Mouse (Mus musculus): ENCODE data around the gene Olfr1162. TPM values are rescaled to one million over a fixed set of nuclear protein-coding genes. Genes with fewer than 3 reads are reported as not detected.

Gene Olfr1162
- polyA plus RNA-seq (2017; shearing (Covaris generic)) = not detected

GRCm38 (mm10) chr2:88051029-88051428, at the start of gene Olfr1162:
Olfr1162 (minus strand) TSS chr2:88051129.

GRCm38 (mm10) chr2:88093866-88094265, 42.9 kb upstream of the Olfr1162 start, which contains the start of gene Olfr1164:
Olfr1164 (minus strand) TSS chr2:88093966.

DNA sequence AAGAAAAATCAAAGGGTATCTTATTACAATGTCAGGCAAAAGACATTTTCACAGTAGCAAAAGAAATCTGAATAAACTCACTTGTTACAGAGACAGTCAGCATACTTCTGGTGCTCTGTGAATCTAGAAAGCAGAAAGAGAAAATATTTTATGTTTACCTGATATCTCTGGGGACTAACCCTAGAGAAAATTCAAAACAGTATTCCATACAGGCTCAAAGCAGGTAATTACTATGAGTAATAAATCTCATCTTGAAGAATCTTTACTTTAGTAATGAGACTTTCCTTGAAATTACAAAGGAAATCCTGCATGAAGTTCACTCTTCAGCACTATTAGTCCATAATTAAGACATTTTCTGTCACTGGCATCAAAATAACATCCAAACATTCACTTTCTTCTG, 20.8 kb upstream of the Olfr1162 start, which contains the start of gene Olfr1163:
Gene Olfr1163 (minus strand): TSS at position 101 of the 400 bp plus-strand sequence.

GRCm38 (mm10) chr2:88037599-88037998, 13.3 kb downstream of the Olfr1162 start, which contains the start of gene Olfr73:
Olfr73 (minus strand) TSS chr2:88037699.

DNA sequence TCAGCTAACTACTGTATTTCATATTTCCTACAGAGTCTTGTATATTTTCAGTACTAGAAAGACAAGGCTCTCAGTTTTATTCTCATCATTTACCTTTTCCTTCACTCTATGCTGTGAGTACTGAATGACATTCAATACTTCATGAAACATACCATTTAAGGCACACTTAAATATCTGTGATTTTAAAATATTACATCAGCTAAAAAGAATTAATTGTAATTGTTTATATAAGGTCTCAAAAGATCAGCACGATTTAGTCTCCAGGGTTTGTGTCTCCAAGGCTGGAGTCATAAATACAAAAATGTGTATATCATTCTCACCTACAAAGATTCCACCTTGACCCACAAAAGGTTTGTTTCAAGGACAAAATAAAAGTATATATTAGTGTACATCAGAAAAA, 28.5 kb downstream of the Olfr1162 start, which contains the start of gene Olfr1161:
Gene Olfr1161 (plus strand): TSS at position 301 of the 400 bp plus-strand sequence.

GRCm38 (mm10) chr2:88007515-88008318, 43.2 kb downstream of the Olfr1162 start, which contains the start of gene Olfr1160:
Olfr1160 (minus strand) TSS chr2:88008268.

Other genes with a start within 250 kb of the Olfr1162 start
- gene Olfr1145, start 241.3 kb downstream of the Olfr1162 start, polyA plus RNA-seq (2017; shearing (Covaris generic)) = not detected
- gene Olfr1148, start 220.6 kb downstream of the Olfr1162 start, polyA plus RNA-seq (2017; shearing (Covaris generic)) = under 1 TPM; 0.27 to 0.42 TPM
- gene Olfr1150-ps1, start 207.1 kb downstream of the Olfr1162 start, polyA plus RNA-seq (2017; shearing (Covaris generic)) = not detected
- under 1 TPM in 1 of 2 experiments, not detected in 1; 0.45 TPM for gene Olfr1151, start 195.3 kb downstream of the Olfr1162 start, polyA plus RNA-seq (2017; shearing (Covaris generic))
- gene Olfr1152, start 184.6 kb downstream of the Olfr1162 start, polyA plus RNA-seq (2017; shearing (Covaris generic)) = under 1 TPM in 1 of 2 experiments, not detected in 1; 0.06 TPM
- under 1 TPM in 1 of 2 experiments, not detected in 1; 0.22 TPM for gene Olfr1153, start 156.2 kb downstream of the Olfr1162 start, polyA plus RNA-seq (2017; shearing (Covaris generic))
- under 1 TPM in 1 of 2 experiments, not detected in 1; 0.20 TPM for gene Olfr1154, start 146.0 kb downstream of the Olfr1162 start, polyA plus RNA-seq (2017; shearing (Covaris generic))
- gene Olfr1155, start 106.0 kb downstream of the Olfr1162 start, polyA plus RNA-seq (2017; shearing (Covaris generic)) = not detected
- gene Olfr1156, start 98.0 kb downstream of the Olfr1162 start, polyA plus RNA-seq (2017; shearing (Covaris generic)) = under 1 TPM; 0.06 to 0.07 TPM
- under 1 TPM in 1 of 2 experiments, not detected in 1; 0.08 TPM for gene Olfr1157, start 82.8 kb downstream of the Olfr1162 start, polyA plus RNA-seq (2017; shearing (Covaris generic))
- gene Olfr74, start 76.5 kb downstream of the Olfr1162 start, polyA plus RNA-seq (2017; shearing (Covaris generic)) = not detected
- gene Olfr1158, start 61.0 kb downstream of the Olfr1162 start, polyA plus RNA-seq (2017; shearing (Covaris generic)) = not detected
- not detected for gene Olfr1160, start 42.9 kb downstream of the Olfr1162 start, polyA plus RNA-seq (2017; shearing (Covaris generic))
- under 1 TPM in 1 of 2 experiments, not detected in 1; 0.41 TPM for gene Olfr1161, start 28.4 kb downstream of the Olfr1162 start, polyA plus RNA-seq (2017; shearing (Covaris generic))
- under 1 TPM in 1 of 2 experiments, not detected in 1; 0.11 TPM for gene Olfr73, start 13.4 kb downstream of the Olfr1162 start, polyA plus RNA-seq (2017; shearing (Covaris generic))
- gene Olfr1163, start 20.7 kb upstream of the Olfr1162 start, polyA plus RNA-seq (2017; shearing (Covaris generic)) = not detected
- not detected for gene Olfr1164, start 42.8 kb upstream of the Olfr1162 start, polyA plus RNA-seq (2017; shearing (Covaris generic))
- gene Olfr1166, start 77.1 kb upstream of the Olfr1162 start, polyA plus RNA-seq (2017; shearing (Covaris generic)) = not detected
- not detected for gene Olfr1167, start 104.1 kb upstream of the Olfr1162 start, polyA plus RNA-seq (2017; shearing (Covaris generic))
- not detected for gene Olfr1168, start 130.8 kb upstream of the Olfr1162 start, polyA plus RNA-seq (2017; shearing (Covaris generic))
- not detected for gene Olfr1170, start 177.2 kb upstream of the Olfr1162 start, polyA plus RNA-seq (2017; shearing (Covaris generic))
- gene Olfr1173, start 228.7 kb upstream of the Olfr1162 start, polyA plus RNA-seq (2017; shearing (Covaris generic)) = under 1 TPM in 1 of 2 experiments, not detected in 1; 0.31 TPM

All from activated CD4-positive, CD25-positive, alpha-beta regulatory T cell (primary cell).